15 mouse cellular contexts compared by ENCODE assay signal in genomic region chr12:36216905-36217304, GRCm38 (mm10). TPM values are rescaled to one million over a fixed set of nuclear protein-coding genes. Genes with fewer than 3 reads are reported as not detected.
DNase-seq lines count a peak whose midpoint lies in the region; ATAC-seq and TF ChIP-seq lines count a peak whose summit lies in the region.
"Had no signal": no experiment of that assay in that cellular context is flagged by ENCODE, and none has a peak within 500 bp of the region (broad histone marks: within the 10 kb centered on the region; RNA-seq: fewer than 3 reads in every experiment).

No protein-coding gene starts in this region.

- H3K27ac ChIP-seq in heart, embryonic 16.5 days (ENCODE audit: low read length), result no peak overlapping the region
- H3K27ac ChIP-seq in testis, adult 2 months (ENCODE audit: control insufficient read depth, insufficient read depth, low read depth, low read length), result no peak overlapping the region
- H3K27ac ChIP-seq in intestine, postnatal 0 days (ENCODE audit: low read depth, low read length), result no peak overlapping the region
- no peak overlapping the region for H3K27ac ChIP-seq in forebrain, embryonic 15.5 days (replicated peaks)
- H3K27ac ChIP-seq: embryonic facial prominence, embryonic 12.5 days; limb, embryonic 12.5 days had no signal

- no peaks in the 10 kb centered on the region for H3K9me3 ChIP-seq in heart, embryonic 16.5 days (replicated peaks; ENCODE audit: control insufficient read depth, low read length)
- H3K9me3 ChIP-seq in intestine, postnatal 0 days (ENCODE audit: control insufficient read depth), result no peaks in the 10 kb centered on the region
- no peaks in the 10 kb centered on the region for H3K9me3 ChIP-seq in forebrain, embryonic 15.5 days
- H3K9me3 ChIP-seq: embryonic facial prominence, embryonic 12.5 days; limb, embryonic 12.5 days had no signal

- H3K4me3 ChIP-seq in heart, embryonic 16.5 days (ENCODE audit: low read length), result no peak overlapping the region; the same call in 1 of the 2 replicates
- H3K4me3 ChIP-seq in testis, adult 2 months (ENCODE audit: control insufficient read depth, low read depth, low read length), result peak overlapping the region; percentile 76; the same call in 1 of the 2 replicates
- peak overlapping the region; percentile 21; the same call in 1 of the 2 replicates for H3K4me3 ChIP-seq in intestine, postnatal 0 days (ENCODE audit: low read depth, low read length)
- no peak overlapping the region for H3K4me3 ChIP-seq in forebrain, embryonic 15.5 days
- H3K4me3 ChIP-seq: embryonic facial prominence, embryonic 12.5 days; limb, embryonic 12.5 days had no signal

- H3K4me1 ChIP-seq in heart, embryonic 16.5 days (ENCODE audit: control insufficient read depth, insufficient read depth, low read length), result no peaks in the 10 kb centered on the region
- no peaks in the 10 kb centered on the region for H3K4me1 ChIP-seq in testis, adult 2 months (ENCODE audit: control insufficient read depth, insufficient read depth, low read length)
- H3K4me1 ChIP-seq in intestine, postnatal 0 days (replicated peaks; ENCODE audit: control insufficient read depth, insufficient read depth, low read length), result no peaks in the 10 kb centered on the region
- H3K4me1 ChIP-seq in forebrain, embryonic 15.5 days, result no peaks in the 10 kb centered on the region

- intact Hi-C loops in heart, postnatal 14 days (cut with DNase I), result loop anchor here (10.0 kb wide), 2 partner anchors 488 to 1228 kb away; no protein-coding TSS in a partner anchor

- no peak for DNase-seq in heart, postnatal 14 days
- DNase-seq in testis, postnatal 14 days (ENCODE audit: low spot score), result no peak
- no peak for DNase-seq in cerebellum, adult 9-10 months
- DNase-seq in thymus, postnatal 36 days, result no peak
- DNase-seq: adrenal gland, adult 2 months; cerebellum, adult 11 months; kidney, postnatal 14 days had no signal

- no peaks in the 10 kb centered on the region for H3K27me3 ChIP-seq in heart, embryonic 16.5 days (ENCODE audit: control insufficient read depth, insufficient read depth, low read length)
- no peaks in the 10 kb centered on the region for H3K27me3 ChIP-seq in testis, adult 2 months (ENCODE audit: control insufficient read depth, insufficient read depth, low read length)
- no peaks in the 10 kb centered on the region for H3K27me3 ChIP-seq in intestine, postnatal 0 days (replicated peaks; ENCODE audit: control insufficient read depth, insufficient read depth, low read length)
- H3K27me3 ChIP-seq in forebrain, embryonic 15.5 days, result no peaks in the 10 kb centered on the region
- H3K27me3 ChIP-seq: embryonic facial prominence, embryonic 12.5 days; limb, embryonic 12.5 days had no signal

- no peak for TF ChIP-seq CTCF in testis, adult 2 months (IDR thresholded peaks at IDR 0.05; ENCODE audit: control insufficient read depth, insufficient read depth, insufficient replicate concordance, low read depth, low read length)
- TF ChIP-seq CTCF in intestine, postnatal 0 days (IDR thresholded peaks at IDR 0.05; ENCODE audit: low read depth), result no peak

- 66% methylated on average over 10 of the region's 10 CpGs for WGBS in heart, embryonic 16.5 days
- 52% methylated on average over 10 of the region's 10 CpGs for WGBS in intestine, postnatal 0 days
- WGBS in forebrain, embryonic 15.5 days, result 89% methylated on average over 10 of the region's 10 CpGs

- H3K4me2 ChIP-seq in heart, embryonic 16.5 days (ENCODE audit: low read depth, low read length), result peak overlapping the region; percentile 40; the same call in 1 of the 2 replicates
- peak overlapping the region; percentile 50 for H3K4me2 ChIP-seq in intestine, postnatal 0 days (replicated peaks; ENCODE audit: low read depth)
- H3K4me2 ChIP-seq in forebrain, embryonic 15.5 days (replicated peaks), result no peak overlapping the region
- H3K4me2 ChIP-seq: embryonic facial prominence, embryonic 12.5 days; limb, embryonic 12.5 days had no signal

- no peaks in the 10 kb centered on the region for H3K36me3 ChIP-seq in heart, embryonic 16.5 days (ENCODE audit: control insufficient read depth, insufficient read depth)
- H3K36me3 ChIP-seq in testis, adult 2 months (ENCODE audit: control insufficient read depth, insufficient read depth, low read length), result no peaks in the 10 kb centered on the region
- no peaks in the 10 kb centered on the region for H3K36me3 ChIP-seq in intestine, postnatal 0 days (ENCODE audit: control insufficient read depth, insufficient read depth)
- no peaks in the 10 kb centered on the region for H3K36me3 ChIP-seq in forebrain, embryonic 15.5 days
- H3K36me3 ChIP-seq: embryonic facial prominence, embryonic 12.5 days; limb, embryonic 12.5 days had no signal

- TF ChIP-seq POLR2A in testis, adult 2 months (IDR thresholded peaks at IDR 0.05; ENCODE audit: control insufficient read depth, low read depth, low read length), result no peak

- ATAC-seq in heart, embryonic 16.5 days (replicated peaks; ENCODE audit: extremely low read depth, insufficient read depth, low FRiP score), result no peak
- ATAC-seq in intestine, postnatal 0 days, result 0 out of 2 replicates have a peak, but pooled peaks have one; percentile 19
- ATAC-seq in forebrain, embryonic 15.5 days (replicated peaks), result no peak

- H3K9ac ChIP-seq in heart, embryonic 16.5 days (ENCODE audit: low read length), result no peak overlapping the region
- no peak overlapping the region for H3K9ac ChIP-seq in intestine, postnatal 0 days (ENCODE audit: low read depth, low read length)
- no peak overlapping the region for H3K9ac ChIP-seq in forebrain, embryonic 15.5 days (replicated peaks)
- H3K9ac ChIP-seq: embryonic facial prominence, embryonic 12.5 days; limb, embryonic 12.5 days had no signal

RNA-seq across cellular contexts. Expression of gene Lrrc72, which starts 36.3 kb away (rescaled TPM):
- not detected in 2 replicates for polyA plus RNA-seq in heart, embryonic 16.5 days (2015; fragmentation: Nextera tagmentation; extraction: Ambion mirVana)
- total RNA-seq in heart, postnatal 14 days (2021), result not detected
- polyA plus RNA-seq in testis, adult 2 months (2012; rRNA removed), result 23.4 and 27.1 TPM in 2 replicates
- not detected in 2 replicates for polyA plus RNA-seq in intestine, postnatal 0 days (2015; fragmentation: Nextera tagmentation; extraction: Ambion mirVana)
- polyA plus RNA-seq in forebrain, embryonic 15.5 days (2015; fragmentation: Nextera tagmentation; extraction: Ambion mirVana), result not detected in 2 replicates
- total RNA-seq: adrenal gland, adult 2 months; gastrocnemius, adult 18-20 months; midbrain, postnatal 0 days had no signal
- polyA plus RNA-seq: adrenal gland, adult 2 months; embryonic facial prominence, embryonic 12.5 days; limb, embryonic 12.5 days; midbrain, postnatal 0 days had no signal

RNA-seq across cellular contexts. Expression of gene Bzw2, which starts 59.0 kb away (rescaled TPM):
- 197 and 210 TPM in 2 replicates for polyA plus RNA-seq in heart, embryonic 16.5 days (2015; fragmentation: Nextera tagmentation; extraction: Ambion mirVana)
- 100 to 1,000 TPM; 146 to 148 TPM for total RNA-seq in heart, postnatal 14 days (2021)
- polyA plus RNA-seq in testis, adult 2 months (2012; rRNA removed), result 1.3 and 2.2 TPM in 2 replicates
- polyA plus RNA-seq in intestine, postnatal 0 days (2015; fragmentation: Nextera tagmentation; extraction: Ambion mirVana), result 71.9 and 75.3 TPM in 2 replicates
- 515 and 540 TPM in 2 replicates for polyA plus RNA-seq in forebrain, embryonic 15.5 days (2015; fragmentation: Nextera tagmentation; extraction: Ambion mirVana)

RNA-seq across cellular contexts. Expression of gene Ankmy2, which starts 60.0 kb away (rescaled TPM):
- polyA plus RNA-seq in heart, embryonic 16.5 days (2015; fragmentation: Nextera tagmentation; extraction: Ambion mirVana), result 26.0 and 26.7 TPM in 2 replicates
- total RNA-seq in heart, postnatal 14 days (2021), result 10 to 100 TPM; 16.9 to 20.5 TPM
- polyA plus RNA-seq in testis, adult 2 months (2012; rRNA removed), result 1.3 and 1.4 TPM in 2 replicates
- 25.8 and 26.6 TPM in 2 replicates for polyA plus RNA-seq in intestine, postnatal 0 days (2015; fragmentation: Nextera tagmentation; extraction: Ambion mirVana)
- 59.7 and 60.2 TPM in 2 replicates for polyA plus RNA-seq in forebrain, embryonic 15.5 days (2015; fragmentation: Nextera tagmentation; extraction: Ambion mirVana)

Comparison
In these comparisons a context has a peak if more than half of its experiments do, and no peak if none do; other contexts are left out.
1. H3K4me3 ChIP-seq: peak in testis, adult 2 months (single experiment) and intestine, postnatal 0 days (single experiment); none in heart, embryonic 16.5 days (single experiment) and forebrain, embryonic 15.5 days (single experiment).
2. RNA of gene Lrrc72, which starts 36.3 kb away (polyA plus RNA-seq): 23.4 to 27.1 TPM in testis, adult 2 months; not detected in heart, embryonic 16.5 days, not detected in intestine, postnatal 0 days and not detected in forebrain, embryonic 15.5 days; every median in the first group is over 10 times any median in the second.
3. RNA of gene Bzw2, which starts 59.0 kb away (polyA plus RNA-seq): 515 to 540 TPM in forebrain, embryonic 15.5 days, 197 to 210 TPM in heart, embryonic 16.5 days and 71.9 to 75.3 TPM in intestine, postnatal 0 days; 1.3 to 2.2 TPM in testis, adult 2 months; every median in the first group is over 10 times any median in the second.
4. RNA of gene Ankmy2, which starts 60.0 kb away (polyA plus RNA-seq): 59.7 to 60.2 TPM in forebrain, embryonic 15.5 days, 26.0 to 26.7 TPM in heart, embryonic 16.5 days and 25.8 to 26.6 TPM in intestine, postnatal 0 days; 1.3 to 1.4 TPM in testis, adult 2 months; every median in the first group is over 10 times any median in the second.